Mouse (Mus musculus): ENCODE measurements at regions not wholly inside any gene's neighbourhood (a gene's known extent, or its start where the extent isn't known, plus 50 kb on each side); places are given as distances from the start of the nearest gene placed in this dataset.

DNA sequence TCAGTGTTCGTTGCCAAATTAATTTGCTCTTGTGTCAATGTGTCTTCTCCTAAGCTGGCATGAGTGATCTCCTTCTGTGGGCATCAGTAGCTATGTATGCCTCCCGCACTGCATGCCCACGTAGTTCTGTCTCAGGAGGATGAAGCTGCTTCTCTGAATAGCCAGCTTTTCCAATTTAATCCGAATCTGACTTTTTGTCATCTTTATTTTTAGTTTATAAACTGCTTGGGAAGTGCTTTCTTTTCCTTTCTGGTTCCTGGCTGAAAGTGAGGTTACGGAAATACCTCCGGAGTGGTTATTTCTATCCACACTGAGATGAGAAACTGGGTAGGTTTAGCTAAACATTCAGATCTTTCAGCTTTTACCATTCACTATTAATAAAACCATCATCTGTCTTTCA, 337.2 kb upstream of the Atp2b1 start:
- DNase-seq: no peak

DNA sequence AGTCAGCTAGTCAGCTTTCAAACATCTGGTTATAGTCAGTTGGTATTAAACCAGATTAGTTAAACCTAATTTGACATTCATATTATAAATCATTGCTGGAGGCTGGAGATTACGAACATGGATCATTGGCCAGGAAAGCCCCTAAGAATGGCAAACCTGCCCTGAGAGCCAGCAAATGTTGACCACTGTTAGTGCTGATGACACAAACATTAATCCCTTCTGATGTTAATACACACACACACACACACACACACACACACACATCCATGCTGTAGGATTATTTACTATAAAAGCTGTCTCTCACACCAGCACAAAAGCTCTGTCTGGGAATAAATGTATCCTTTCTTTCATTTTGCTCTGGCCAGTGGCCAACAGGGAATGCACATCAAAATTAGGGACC, 329.4 kb upstream of the Atp2b1 start:
- no peak for DNase-seq

DNA sequence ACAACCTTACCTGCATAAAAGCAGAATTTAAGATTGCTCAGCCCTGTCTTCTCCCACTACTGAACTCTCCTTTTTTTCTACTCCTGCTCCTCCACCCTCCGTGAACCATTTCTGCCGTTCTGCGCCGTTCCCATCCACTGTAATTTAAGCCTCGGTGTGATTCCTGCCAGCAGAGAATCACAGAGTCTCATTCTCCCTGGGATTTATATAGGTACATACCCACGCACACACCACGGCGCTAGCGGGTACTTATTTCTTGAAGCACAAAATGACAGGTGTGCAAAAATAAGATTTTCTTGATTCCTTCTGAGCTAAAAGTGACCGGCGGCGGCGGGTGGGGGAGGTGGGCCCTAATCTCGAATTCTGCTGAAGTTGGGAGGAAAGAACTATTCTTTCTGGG, 324.5 kb upstream of the Atp2b1 start:
- no peak for DNase-seq

DNA sequence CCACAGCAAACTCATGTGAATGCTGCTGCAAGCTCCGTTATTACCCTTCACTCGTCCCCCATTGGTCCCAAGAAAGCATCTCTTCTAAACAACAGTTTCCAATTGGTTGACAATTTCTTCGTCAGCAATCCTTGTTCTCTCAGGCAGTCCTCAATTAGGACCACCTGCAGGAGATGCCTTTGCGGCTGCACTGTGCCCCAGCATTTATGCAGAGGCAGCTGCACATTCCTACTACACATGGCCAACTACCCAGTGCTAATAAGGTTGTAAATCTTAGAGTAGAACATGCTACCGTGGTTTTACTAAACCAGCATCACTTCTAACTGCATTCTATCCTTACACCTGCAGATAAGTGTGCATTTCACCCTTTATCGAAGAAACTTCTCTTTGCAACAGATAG, 322.1 kb upstream of the Atp2b1 start:
- no peak for DNase-seq

DNA sequence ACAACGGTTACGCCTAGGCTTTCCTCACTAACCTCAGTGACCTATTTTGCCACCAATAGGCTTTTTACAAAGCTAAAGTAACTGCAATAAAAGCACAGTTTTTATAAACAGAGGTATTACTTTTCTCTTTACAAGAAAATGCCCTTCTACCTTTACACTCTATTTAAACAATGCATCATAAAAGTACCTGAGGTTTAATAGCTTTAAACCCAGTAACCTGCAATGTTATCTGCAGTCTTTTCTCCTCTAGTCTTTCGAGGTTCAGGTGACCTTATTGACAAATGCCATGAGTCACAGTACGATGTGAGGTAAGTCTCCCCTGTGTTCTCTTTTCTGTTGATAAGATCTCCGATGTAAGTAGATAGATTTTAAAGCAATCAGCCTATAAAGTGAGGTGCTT, 320.3 kb upstream of the Atp2b1 start:
- no peak for DNase-seq

DNA sequence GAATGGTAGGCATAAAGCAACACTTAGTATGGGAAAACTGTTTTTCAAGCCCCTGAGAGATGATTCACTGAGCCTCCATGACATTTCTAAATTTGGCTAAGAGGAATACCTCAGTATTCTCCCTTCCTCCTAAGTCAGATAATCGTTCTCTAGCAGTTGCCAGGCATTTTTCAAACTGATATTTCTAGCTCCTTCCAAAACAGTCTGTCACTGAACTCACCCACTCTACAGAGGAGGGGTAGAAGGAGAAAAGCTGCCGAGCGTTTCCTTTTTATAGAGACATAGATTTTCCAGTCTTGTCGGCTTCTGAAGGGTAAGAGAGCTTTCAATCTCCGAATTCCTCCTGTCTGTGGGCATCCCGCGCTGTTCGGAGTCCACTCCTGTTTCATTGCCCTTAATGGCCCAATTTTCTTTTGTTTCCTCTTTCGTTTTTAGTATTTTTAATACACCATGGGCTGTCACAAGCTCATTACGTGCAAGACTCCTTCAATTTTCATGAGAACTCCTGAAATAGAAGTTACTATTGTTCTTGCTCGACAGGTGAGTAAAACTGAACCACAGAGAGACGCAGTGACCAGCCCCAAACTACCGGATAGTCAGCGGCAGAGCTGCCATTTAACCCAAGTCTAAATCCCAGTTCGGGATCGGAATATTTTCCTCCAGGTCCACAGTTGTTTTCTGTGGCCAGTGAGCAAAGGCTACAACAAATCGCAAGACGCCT, 305.8 kb upstream of the Atp2b1 start:
- DNase-seq: no peak

DNA sequence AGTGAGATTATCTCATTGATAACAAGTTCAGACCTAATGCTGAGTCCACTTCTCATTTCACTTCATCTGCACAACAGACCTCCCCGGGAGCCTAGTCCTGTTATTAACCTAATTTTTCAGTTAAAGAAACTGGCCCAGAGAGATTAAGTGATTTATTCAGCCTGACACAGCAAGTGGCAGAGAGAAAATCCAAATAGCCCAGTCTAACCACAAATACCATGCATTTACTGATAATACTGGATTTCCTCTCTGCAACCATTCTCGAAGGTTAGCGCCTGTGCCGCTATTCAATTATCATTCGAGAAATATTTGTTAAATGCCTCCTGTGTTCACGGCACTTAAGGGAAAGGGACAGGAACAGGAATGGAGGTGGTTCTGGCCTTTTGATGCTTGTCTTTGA, 303.5 kb upstream of the Atp2b1 start:
- no peak for DNase-seq

DNA sequence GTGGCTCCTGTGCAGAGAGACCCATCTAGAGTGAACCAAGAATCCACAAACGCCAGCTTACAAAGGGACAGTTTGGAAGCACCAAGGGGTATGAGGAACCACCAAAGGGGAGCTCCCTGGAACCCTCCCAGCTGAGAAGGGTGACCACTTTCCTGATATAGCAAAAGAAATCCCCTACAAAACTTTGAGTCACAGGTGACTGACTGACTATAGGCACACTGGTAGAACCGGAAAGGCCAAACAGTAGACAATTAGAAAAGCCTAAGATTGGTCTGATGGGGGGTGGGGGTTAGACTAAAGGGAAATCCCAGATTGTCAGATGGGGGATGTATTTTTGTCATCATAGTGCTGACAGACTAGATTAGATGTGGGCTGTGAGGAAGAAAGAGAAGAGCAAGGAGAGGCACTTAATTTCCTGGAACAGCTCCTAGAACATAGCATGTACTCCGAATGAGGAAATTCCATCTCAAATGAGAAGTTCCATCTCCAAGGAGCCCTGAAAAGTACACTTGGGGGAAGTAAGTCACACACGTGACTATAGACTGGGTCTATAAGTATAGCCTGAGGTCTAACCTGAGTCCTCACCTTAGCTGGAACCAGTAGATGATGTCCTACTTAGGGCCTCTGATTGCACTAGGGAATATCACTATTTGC, 302.4 kb upstream of the Atp2b1 start:
- peak in 1 of 2 experiments; percentile 36 for DNase-seq

DNA sequence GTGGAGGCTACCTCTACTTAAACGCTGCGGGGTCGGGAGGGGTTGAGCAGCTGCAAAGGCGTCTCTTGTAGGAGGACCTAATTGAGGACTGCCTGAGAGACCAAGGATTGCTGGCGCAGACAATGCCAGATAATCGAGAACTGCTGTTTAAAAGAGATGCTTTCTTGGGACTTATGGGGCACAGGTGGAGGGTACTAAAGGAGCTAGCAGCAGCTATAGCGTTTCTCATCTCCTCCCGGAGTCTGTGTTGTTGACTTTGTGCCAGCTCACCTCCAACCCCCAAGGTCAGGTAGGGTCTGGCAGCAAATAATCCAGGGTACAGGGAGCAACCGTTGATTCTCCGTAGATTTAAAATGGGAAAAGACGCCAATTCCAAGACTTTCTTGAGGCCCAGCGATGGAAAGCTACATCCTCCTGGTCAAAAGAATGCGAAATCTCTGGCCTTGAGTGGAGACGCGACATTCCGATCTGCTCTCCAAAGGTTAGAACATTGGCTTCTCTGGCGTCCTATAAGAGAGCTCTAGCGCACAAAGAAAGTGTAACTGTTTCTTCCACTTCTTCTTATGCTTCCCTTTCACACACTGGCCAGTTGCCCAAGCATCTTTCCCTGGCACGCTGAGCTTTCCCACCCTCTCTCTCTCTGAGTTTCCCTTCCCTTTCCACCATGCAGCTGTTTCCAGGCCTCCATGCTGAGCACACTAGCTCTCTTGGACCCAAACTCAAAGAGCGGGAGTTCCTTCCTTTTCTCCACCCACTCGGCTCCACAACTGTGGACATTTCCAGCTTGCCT, 295.3 kb upstream of the Atp2b1 start:
- peak; percentile 72 to 84 for DNase-seq

DNA sequence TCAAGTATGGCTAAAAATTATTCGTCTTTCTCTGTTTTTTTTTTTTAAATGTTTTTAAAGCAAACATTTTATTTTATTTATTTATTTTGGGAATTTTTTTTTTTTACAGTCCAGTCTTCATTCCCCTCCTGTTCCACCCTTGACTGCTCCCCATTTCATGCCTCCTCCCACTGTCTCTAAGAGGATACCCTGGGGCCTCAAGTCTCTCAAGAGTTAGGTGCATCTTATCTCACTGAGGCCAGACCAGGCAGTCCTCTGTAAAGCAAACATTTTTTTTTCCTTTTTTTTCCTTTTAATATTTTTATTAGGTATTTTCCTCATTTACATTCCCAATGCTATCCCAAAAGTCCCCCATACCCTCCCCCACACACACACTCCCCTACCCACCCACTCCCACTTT, 290.1 kb upstream of the Atp2b1 start:
- DNase-seq: no peak

DNA sequence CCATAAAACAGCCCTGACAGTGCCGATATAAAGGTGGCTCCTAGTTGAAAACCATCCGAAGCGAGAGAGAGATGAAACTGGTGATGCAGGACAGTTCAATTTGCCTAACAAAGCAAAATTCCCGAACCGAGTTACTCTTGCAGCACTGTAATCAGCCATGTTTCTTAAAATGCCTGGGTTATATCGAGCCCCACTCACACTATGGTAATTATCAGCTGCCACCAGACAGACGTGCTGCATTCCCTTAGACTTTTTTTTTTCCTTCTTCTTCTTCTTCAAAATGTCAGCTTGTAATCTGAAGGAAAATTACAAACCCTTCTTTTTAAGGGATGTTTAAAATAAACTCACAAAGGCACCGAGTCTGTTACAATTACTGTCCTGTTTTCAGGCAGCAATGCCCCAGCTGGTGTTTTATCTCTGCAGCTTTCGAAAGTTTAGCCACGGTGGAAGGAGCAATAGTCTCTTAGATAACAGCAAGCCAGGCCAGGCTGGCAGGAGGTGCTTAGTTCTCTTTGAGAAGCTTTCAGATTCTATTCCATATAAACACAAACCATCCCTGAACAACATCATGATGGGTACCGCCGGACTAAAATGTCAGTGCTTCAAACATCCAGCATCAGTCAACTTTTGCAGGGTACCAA, 289.4 kb upstream of the Atp2b1 start:
- no peak for DNase-seq

DNA sequence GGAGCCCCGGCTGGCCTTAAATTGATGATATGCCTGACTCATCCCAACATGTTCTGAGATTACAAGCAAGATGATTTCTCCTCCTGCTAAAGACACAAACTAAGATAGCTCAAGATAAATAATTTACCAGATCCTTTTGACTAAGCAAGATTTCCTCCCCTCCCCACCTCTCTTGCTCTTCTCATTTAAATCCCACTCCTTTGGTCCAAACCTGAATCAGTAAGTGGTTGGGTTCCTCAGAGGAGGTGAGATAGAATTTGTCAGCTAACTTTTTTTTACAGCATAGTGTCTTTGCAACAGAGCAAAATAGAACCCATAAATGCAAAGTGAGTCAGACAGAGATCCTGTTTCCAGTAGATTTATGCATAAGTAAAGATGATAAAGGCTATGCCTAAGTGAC, 286.0 kb upstream of the Atp2b1 start:
- no peak for DNase-seq

DNA sequence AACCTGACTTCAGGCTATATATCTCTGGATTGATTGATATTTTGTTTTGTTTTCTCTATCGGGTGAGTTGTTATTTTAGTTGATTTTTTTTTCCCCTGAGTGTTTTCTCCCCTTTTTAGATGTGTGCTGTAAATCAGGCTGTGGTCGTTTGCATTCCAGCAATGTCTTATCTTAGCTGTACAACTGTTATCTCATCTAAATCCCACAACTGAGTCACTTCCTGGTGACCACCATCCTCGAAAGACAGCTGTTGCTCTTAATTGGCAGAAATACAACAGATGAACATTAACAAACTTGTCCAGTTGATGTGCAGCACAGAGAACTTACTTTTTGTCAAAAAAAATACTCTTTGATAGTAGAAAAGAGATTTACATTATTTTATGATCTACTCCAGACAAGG, 285.0 kb upstream of the Atp2b1 start:
- no peak for DNase-seq

DNA sequence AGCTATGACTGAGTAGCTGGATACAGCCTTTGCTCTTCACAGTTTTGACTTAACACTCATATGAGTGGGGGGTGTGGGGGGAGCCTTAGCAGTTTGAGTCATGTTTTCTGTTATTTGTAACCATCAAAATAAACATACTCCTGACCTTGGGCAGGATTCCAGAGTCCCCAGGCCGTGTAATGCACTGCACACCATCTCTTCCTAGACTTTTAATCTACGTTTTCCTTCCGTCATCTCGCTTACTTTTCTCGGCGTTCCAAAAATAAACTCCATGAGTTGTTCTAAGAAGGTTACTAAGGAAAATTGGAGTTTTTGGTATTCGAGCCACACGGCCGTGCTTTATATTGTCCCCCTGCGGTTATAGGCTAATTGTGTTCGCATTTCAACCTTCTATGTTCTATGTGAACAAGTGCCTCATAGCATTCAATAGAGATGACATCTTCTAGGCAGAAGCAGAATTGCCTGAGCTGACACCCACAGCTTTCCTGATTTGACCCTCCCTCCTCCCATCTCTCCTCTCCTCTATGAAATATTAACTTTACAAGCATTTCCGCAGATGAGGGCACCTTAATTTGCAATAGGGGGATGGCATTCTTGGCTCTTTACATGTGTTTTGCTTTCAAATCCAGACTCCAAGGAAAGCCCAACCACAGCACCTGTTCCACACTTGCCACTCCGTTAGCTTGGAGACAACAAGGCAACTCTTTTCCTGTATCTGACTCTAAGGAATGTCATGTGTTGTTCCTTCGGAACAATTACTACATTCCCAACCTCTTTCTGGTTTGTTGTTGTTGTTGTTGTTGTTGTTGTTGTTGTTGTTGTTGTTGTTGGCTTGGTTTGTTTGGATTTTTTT, 276.2 kb upstream of the Atp2b1 start:
- no peak for DNase-seq

DNA sequence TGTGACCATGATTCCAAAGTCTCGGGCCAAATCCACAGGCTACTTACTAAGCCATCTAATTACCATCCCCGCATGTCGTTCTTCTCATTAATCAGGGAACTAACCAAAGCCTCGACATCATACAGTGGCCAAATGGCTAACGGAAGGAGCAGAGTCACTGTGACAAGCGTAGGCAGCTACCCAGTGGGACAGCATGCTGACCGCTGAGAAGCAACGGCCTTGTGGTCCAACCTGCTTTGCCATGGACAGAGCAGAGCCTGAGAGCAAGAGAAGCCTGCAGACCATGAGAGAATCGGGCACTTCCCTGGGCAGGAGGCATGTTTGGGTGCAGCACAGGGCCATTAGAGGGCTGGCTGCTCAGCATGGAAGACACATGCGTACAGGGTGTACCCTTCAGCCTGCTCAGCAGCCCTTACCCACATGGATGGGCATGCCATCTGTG, 268.5 kb upstream of the Atp2b1 start:
- no peak for DNase-seq

DNA sequence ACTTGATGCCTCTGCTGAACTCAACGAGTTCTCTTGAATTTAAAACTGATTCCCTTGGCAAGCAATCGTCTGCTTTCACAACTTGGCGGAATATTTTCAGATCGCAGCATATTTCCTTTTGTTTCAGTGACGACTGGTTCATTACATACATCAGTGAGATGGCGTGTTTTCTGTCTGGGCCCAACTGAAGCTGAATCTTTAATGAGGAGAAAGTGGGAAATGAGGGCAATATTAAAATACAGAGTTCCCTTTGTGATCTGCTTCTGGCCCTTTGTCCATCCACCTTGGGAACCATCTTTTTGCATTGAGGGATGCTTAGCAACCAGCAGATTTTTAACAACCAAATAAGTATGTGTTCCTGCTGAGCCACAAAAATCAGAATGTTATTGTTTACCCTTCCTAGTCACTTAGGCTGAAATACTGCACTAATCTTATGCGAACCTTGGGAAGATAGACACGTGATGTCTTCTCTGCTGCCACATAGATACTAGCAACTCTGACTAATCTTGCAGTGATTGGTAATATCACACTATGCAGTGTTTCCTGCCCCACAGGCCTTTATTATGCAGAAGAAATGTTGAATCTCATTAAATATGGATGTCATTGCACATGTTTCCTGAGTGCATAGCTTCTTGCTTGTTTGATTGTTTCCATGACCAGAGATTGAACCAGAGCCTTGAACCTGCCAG, 267.8 kb upstream of the Atp2b1 start:
- no peak for DNase-seq

DNA sequence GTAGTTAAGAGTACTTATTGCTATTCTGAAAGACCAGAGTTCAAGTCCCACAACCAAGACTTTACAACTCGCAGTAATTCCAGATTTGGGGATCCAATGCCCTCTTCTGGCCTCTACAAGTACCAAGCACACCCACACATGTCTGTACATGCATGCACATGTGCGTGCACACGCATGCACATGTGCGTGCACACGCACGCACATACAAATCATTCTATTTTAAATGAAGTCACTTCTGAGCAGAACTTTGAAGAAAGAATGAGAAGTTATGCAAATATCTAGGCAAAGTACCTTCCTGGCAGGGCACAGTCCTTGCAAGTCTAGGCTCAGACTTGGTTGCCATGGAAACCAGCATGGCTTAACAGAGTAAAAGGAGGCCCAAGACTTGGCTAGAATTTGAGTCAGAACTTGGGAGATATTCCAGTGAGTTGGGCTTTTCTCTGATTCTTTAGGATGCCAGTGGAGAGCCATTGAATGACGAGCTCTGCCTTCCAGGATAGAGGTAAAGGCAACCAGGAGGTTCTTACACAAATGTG, 265.4 kb upstream of the Atp2b1 start:
- DNase-seq: no peak

DNA sequence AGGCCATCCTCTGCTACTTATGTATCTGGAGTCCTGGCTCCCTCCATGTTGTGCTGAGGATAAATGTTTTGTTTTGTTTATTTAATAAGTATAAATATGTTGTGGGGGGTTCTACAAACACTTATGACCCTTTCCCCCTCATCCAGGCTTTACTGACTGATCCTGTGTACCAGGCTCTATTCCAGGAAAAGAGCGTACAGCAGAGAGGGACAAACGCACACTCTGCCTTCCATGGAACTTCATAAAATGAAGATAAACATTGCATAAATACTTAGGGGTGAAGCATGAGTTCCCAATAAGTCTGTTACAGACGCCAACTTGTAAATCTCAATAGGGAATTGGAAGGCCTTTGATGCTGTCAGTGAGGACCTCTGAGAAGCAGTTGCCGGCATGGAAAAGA, 263.7 kb upstream of the Atp2b1 start:
- DNase-seq: no peak

DNA sequence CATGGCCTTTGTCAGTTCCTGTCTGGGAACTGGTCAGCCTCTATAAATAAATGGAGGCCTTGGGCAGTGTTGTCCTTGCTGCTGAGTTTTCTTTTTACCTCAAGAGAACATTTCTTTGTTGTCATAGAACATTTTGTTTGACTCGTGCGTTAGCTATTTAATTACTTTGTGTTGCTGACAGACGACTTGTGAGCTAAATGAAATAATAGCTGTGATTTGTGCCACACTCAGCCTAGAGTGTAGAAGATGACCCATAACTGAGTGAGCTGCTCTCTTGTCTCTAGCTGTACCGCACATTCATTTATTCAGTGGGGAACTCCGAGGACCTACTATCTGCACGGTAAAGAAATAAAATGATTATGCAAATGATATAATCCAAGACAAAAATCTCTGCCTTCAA, 263.1 kb upstream of the Atp2b1 start:
- no peak for DNase-seq

DNA sequence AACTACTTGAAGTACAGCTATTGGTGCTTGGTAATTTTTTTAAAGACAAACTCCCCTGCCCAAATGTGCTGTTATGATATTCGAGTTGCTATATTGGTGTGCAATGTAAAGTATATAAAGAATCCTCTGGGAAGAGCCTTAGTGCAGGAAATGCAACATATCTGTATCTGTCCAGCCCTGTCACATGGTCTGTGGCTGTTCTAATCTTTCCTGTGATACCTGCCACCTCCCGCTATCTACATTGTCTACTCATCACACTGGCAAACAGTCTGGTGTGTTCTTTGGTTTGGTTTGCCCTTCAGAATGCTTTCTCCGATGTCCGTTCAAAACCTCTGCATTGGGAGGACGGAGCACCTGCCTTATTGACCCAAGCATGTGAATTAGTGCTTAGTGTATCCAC, 262.6 kb upstream of the Atp2b1 start:
- DNase-seq: no peak

DNA sequence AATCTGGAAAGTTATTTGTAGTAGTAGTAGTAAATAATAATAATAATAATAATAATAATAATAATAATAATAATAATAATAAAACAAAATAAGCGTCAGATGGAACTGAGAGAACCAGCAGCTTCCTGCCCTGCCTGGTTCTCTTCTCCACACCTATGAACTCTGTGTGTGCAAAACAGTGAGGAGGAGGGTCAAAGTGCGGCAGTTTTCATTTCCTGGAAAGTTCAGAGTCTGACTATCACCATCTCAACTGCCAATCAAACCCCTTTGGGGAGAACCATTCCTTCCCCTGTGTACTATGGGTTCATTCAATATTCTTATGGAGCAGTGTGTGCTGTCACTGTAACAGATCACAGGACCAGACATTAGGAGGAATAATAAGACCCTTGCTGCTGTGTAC, 262.1 kb upstream of the Atp2b1 start:
- no peak for DNase-seq
